ENCODE assay signal across 7 mouse cellular contexts in the genomic region with DNA sequence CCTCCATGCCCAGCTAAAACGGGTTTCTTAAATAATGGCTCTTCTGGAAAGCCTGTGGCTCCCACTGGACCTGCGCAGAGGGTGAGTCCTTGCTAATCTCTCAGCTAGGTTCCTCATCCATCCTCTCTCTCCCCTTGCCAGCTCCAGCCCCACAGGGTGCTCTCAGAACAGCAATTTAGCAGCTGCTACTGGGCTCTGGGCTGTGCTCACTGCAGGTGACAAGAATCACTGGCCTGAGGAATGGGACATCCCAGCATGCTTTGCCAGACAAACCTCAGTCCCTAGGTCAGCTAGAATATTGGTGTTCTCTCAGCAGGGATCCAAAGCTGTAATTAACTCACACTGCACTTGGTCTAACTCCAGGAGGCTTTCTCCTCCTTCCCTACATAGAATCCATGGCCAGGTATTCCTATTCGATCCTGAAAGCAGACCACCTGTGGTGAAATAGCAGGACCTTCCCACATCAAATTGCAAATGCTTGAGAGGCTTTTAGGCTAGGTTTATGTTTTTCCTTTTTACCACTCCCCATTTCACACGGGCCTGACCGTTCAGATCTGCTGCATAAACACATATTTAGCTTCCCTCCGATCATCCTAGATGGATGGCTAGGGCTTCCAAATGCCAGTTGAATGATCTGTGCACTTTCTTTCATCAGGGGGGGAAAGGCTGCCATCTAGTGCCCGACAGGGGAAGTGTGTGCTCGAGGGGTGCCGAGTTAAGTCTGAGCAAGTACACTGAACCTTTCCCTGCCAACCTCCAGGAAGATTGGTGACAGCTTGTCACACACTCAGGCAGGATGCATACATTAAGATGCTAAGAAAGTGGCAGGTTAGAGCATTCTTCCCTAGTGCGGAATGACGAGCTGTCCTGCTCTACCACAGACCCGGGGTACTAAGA. TPM values are rescaled to one million over a fixed set of nuclear protein-coding genes. Genes with fewer than 3 reads are reported as not detected.
DNase-seq lines count a peak whose midpoint lies in the region; ATAC-seq lines count a peak whose summit lies in the region.

No protein-coding gene starts in this region.

- peak; percentile 32 to 64 for DNase-seq in CD8-positive naive resting alpha-beta T cell, adult 2 months (ENCODE audit: low read depth in 2 of 2, low spot score in 2 of 2)
- DNase-seq in R1 (ENCODE audit: low read depth, low spot score) = peak; percentile 75
- DNase-seq in gastrocnemius, postnatal 10 days = peak; percentile 48
- DNase-seq in kidney, postnatal 36 days = peak; percentile 36 to 68
- DNase-seq in lung, postnatal 14 days = peak; percentile 63
- DNase-seq in retina, postnatal 7 days (ENCODE audit: low read depth, low spot score) = peak; percentile 36

- ATAC-seq in common myeloid progenitor, adult 5-6 weeks (replicated peaks; ENCODE audit: low read depth, poor library complexity, severe bottlenecking) = peak; percentile 97

RNA-seq across cellular contexts. Expression of gene Ypel5, which starts 22.6 kb away (rescaled TPM):
- total RNA-seq in common myeloid progenitor, adult 5-6 weeks (2017) = 17.3 and 21.9 TPM in 2 replicates
- 10 to 100 TPM; 30.6 to 32.5 TPM for total RNA-seq in gastrocnemius, postnatal 10 days (2021)

Comparison
In these comparisons a context has a peak if more than half of its experiments do, and no peak if none do; other contexts are left out.
1. Peak in every context shown above with its lines: DNase-seq and ATAC-seq.